Mouse (Mus musculus) B cell, adult 2 months (primary cell): ENCODE results near the gene Gpank1.
A peak's percentile ranks its signal among the peaks of the same experiment; 100 is the strongest.

Source experiments
- DNase-seq, 2 experiments: peaks; one replicate each; pipeline ENCODE4 v3.0.0; 2022

Gene Gpank1

DNA sequence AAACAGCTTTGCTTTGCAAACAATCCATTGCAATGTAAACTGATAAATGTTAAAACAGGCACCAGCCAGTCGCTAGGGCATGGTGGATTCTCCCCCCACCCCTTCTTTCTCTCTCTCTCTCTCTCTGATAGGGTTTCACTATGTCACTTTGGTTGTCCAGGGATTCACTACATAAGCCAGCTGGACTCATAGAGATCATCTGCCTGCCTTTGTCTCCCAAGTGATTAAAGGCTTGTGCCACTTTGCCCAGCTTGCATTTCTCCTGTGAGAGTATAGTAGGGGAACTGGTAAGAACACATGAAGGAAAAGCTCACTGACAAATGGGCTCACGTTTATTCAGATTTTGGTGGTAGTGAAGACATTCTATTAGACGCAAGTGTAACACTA lies 10.9 kb downstream of the Gpank1 start:
- no peak for DNase-seq

- DNase-seq, result no peak
Measured at GRCm38 (mm10) chr17:35133517-35133916, 12.3 kb downstream of the Gpank1 start.

DNA sequence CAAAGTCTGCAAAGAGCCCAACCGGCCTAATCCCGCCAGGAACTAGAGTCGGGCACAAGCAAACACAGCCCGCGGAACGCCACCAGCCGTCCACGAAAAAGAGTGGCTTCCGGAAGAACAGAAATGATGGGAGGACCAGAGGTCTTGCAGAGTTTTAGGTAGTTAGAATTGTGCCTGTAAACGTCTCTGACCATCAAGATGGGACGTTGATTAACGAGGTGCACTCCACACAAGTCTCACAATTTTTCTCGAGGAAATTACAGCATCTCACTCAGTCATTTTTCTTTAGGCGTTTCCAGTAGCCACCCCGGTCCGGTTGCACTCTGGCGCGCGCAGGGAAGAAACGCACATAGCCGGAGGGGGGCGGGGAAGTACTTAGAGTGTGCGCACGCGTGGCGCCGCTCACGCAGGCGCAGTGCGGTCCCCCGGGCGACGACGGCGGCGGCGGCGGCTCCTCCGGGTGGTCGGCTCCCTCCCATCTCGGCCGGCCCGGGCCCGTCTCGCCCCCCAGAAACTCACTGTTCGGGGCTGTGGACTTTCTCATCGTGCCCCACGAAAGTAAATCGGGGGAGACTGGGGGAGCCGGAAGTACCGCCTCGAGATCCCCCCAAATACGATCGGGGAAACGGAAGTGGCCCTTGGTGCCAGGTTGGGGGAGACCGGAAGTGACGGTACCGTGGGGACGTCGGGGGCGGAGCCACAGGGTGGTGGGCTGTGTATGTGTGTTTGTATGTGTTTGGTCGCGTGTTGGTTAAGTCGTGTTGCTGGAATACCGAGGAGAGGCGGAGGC lies 13.7 kb downstream of the Gpank1 start, which contains the start of gene Bag6:
Bag6 (plus strand) TSS at position 378 of the 790 bp plus-strand sequence.
- DNase-seq, result peak; percentile 96 to 98

- DNase-seq, result no peak
Measured at GRCm38 (mm10) chr17:35135591-35136320, 14.5 kb downstream of the Gpank1 start.

DNA sequence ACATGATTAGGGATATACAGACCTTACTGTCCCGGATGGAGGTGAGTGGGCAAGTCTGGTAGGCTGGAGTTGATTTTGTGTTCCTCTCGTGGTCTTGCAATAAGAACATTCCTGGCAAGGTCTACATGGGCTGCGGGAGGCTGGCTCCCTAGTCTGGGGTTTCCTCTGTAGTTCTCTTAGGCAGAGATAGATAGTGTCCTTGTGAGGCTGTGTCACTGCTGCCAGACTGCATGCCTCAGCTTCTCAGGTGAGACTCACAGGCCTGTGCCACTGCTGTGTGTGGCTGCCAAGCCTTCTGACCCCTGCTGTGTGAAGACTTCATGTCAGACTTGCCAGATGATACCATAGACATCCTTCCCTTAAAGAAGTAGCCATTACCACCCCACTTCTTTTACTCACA lies 18.0 kb downstream of the Gpank1 start:
- no peak for DNase-seq

DNA sequence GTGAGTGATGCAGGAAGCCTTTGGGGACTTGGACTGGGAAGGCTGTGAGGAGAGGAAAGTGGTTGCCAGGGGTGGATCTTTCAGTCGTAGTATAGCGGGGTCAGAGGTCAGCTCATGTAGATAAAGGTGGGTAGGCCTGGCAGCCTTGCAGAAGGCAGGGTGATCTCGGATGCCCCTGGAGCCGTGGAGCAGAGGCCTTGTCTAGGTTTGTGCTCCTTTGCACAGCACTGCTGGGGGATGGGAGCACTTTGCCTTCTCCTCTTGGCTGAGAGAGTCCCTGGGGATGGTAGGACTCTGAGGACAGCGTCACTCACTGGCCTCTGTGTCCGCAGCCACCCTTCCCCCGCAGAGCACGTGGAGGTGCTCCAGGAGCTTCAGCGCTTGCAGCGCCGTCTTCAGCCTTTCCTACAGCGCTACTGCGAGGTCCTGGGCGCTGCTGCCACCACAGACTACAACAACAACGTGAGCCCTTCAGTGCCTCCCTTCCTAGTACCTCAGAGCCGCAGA lies 19.3 kb downstream of the Gpank1 start:
- DNase-seq, result no peak

- DNase-seq, result no peak
Measured at GRCm38 (mm10) chr17:35141971-35142370, 20.7 kb downstream of the Gpank1 start.

DNA sequence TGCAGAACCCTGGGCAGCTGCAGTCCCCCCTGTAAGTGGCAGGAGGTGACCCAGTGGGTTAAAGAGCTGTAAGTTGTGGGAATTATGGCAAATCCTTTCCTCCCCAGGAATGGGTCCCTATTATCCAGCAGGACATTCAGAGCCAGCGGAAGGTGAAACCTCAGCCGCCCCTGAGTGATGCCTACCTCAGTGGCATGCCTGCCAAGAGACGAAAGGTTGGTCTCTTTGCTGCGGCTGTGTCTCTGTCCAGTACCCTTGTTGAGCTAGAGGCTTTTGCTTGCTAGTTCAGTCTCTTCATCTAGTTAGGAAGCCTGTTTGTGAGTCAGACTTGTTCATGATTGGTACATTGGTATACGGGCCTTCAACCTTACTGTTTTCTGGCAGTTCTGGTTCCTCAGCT lies 24.9 kb downstream of the Gpank1 start:
- DNase-seq, result no peak

DNA sequence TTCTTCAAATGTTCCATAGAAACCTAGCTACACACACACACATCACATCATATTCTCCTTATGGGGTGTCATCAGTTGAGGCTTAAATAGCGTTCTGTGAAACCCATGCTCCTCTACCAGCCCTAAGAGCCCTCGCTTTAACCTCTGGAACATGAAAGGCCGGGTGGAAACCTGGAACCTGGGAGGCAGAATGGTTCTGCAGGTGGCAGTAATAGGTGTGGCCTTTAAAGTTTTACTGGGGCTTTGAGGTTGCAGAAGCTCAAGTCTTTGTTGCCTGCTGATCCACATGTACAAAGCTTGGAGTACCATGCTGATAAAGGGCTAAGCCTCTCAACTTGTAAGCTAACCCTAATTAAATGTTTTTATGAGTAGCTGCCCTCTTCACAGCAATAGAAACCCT lies 26.1 kb downstream of the Gpank1 start:
- no peak for DNase-seq

- DNase-seq, result no peak
Measured at GRCm38 (mm10) chr17:35147922-35148639, 26.8 kb downstream of the Gpank1 start.

GRCm38 (mm10) chr17:35152121-35152520 lies 30.9 kb downstream of the Gpank1 start:
- no peak for DNase-seq

DNA sequence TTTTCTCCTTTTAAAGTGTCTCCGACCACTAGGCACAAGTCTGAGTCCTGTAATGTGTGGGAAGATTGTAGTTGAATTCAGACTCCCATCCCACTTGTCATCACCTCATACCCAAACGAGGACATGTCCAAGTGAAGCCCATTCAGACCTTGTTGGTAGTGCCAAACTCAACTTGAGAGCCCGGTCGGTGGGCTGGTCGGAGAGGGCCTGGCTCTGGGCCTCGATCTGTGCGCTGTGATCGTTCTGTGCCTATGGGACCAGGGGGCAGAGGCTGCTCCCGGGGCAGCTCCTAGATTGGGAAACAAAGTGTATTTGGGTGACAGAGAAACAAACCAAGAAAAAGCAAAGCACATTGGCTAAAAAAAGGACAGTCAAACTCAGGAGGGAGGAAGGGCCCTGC lies 31.8 kb downstream of the Gpank1 start:
- no peak for DNase-seq

- DNase-seq, result no peak
Measured at GRCm38 (mm10) chr17:35153931-35154330, 32.7 kb downstream of the Gpank1 start.

GRCm38 (mm10) chr17:35154616-35155015 lies 33.4 kb downstream of the Gpank1 start:
- no peak for DNase-seq

DNA sequence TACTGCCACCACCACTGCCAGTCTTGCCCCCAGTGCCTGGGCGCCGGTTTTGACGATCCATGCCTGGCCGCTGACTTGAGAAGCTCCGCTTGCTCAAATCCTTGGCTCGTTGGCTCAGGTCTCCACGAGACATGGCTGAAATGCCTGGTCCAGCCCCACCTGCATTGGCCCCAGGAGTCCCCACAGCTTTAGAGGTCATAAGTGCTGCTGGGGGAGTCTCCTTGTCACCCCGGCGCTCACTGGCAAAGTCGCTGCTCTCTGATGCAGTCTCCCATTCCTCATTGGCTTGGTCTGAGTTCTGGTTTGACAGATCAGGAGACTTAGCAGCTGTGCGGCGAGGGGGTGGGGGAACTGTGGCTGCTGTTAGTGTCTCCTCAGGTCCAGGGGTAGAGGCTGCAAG lies 34.2 kb downstream of the Gpank1 start:
- no peak for DNase-seq

GRCm38 (mm10) chr17:35156461-35157200 lies 35.4 kb downstream of the Gpank1 start:
- DNase-seq, result no peak

DNA sequence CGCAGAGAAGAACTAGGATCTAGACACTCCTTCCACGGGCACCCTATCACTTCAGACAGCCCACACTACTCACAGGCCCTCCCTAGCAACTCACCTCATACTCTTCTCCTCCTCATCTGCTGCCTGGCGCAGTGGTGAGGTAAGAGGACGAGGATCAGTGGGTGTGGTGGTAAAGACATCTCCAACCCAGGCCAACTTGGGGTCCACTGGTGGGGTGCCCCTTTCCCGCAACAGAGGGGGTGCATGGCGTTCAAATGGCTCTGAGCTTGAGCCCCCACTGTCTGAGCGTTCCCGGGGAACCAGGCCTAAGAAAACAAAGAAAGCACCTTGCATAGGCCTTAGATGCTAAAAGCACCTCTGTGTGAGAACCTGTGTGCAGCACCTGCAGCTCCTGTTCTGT lies 36.0 kb downstream of the Gpank1 start:
- no peak for DNase-seq

DNA sequence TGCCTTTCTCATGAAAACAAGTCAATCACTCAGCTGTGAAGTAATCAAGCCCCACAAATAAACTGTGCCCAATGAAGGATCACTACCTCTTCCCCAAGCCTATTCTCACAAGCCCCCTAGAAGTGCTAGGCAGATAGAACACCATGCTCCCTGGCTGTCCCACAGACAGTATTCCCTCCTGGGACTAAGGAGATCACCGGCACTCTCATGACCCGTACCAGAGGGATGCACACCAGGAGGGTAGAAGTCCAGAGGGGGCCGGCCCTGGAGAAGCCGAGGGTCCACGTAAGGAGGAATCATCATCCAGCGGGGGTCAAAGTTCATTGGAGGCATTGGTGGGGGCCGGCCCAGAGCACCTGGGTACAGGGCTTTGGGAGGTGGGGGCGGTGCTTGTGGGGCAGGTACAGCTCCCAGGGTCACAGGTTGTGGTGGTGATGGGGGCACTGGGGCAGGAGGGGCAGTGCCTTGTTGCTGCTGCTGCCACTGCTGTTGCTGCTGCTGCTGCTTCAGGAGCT lies 36.5 kb downstream of the Gpank1 start:
- no peak for DNase-seq

DNA sequence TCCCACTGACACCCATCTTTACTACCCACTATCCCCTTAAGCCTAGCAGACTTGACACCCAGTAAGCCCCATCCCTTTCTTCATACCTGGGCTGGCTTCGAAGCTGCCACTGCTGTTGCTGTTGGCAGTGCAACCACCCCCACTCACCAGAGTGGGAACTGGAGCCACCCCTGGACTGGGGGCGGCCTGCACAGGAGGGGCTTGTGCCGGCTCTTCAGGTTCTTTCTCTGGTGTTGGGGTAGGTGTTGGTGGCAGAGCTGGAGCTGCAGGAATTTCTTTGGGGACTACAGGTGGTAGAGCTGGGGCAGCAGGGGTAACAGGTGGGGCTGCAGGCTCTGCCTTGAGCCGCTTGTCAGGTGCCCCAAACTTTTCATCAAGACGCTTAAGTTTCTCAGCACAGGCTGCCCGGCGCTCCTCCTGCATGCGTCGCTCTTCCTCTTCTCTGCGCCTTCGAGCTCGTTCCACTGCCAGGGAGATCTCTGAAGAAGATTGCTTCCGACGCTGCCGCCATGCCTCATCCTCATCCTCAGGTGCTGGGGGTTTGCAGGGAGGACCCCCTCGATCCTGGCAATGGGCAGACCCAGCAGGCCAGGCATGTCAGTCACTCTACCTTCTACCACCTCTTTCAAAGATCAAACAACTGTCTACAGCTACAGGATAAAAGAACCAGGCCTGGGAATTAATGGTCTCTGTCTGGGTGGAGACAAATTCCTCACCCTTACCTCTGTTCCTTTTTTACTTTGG lies 37.8 kb downstream of the Gpank1 start:
- no peak for DNase-seq

DNA sequence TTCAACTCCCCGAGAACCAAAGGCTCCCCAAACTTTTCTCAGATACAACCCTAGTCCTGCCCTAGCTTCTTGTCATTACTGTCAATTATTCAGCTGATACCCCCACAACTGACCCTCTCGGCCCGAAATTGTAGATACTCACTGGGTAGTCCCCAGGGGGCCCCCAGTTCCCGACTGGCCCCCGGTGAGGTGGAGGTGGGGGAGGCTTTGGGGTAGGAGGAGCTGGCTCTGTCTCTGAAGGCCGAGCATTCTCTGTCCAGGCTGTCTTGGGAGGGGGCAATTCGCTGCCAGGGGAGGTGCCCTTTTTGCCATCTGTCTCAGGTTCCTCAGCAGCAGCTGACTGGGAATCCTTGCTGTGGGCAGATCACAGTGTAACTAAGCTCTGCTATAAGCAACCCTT lies 38.4 kb downstream of the Gpank1 start:
- DNase-seq, result no peak

DNA sequence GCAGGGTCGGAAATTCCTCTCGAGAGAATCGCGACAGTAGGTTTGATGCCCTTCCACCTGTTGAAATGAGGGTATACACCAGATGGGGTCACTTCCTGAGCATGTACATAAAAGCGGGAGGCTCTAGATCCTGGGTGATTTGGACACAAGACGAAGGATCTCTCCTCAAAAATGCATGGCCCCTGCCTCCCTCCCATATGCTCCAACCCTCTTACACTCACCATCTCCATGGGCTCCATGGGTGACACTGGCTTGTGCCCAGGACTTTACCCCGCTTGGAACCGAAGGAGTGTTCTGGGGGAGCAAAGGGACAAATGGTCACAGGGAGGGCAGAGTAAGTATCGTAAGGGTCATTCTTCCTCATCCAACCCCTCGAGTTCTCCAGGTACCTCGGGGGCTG lies 40.2 kb downstream of the Gpank1 start:
- no peak for DNase-seq

- no peak for DNase-seq
Measured at GRCm38 (mm10) chr17:35162121-35162520, 40.9 kb downstream of the Gpank1 start.
